Mouse (Mus musculus) forebrain, embryonic 12.5 days (tissue): Measurements from ENCODE around the gene Kif1b. TPM values are rescaled to one million over a fixed set of nuclear protein-coding genes. Genes with fewer than 3 reads are reported as not detected.

Experiments
- ATAC-seq: fragments of 200-750 bp; cut with Nextera tagmentation; 2 replicates; pipeline ENCODE4 v1.8.0; 2017; ENCODE audit warnings: moderate TSS enrichment; ENCODE audit not compliant: low FRiP score
- H3K27ac ChIP-seq: fragments of 300-500 bp; sonication (generic); 2 replicates; pipeline ENCODE4 v1.5.1; 2016; ENCODE audit warnings: mild to moderate bottlenecking
- H3K27me3 ChIP-seq: fragments of 300-500 bp; sonication (generic); 2 replicates; pipeline ENCODE4 v1.6.1; 2016; ENCODE audit warnings: mild to moderate bottlenecking
- H3K36me3 ChIP-seq: fragments of 300-500 bp; sonication (generic); replicated peaks from 2 replicates; pipeline ENCODE4 v1.6.1; 2016; ENCODE audit warnings: mild to moderate bottlenecking
- H3K4me1 ChIP-seq: fragments of 300-500 bp; sonication (generic); 2 replicates; pipeline ENCODE4 v1.6.1; 2016
- H3K4me2 ChIP-seq: fragments of 300-500 bp; sonication (generic); 2 replicates; pipeline ENCODE4 v1.6.1; 2016; ENCODE audit warnings: mild to moderate bottlenecking, moderate library complexity
- H3K4me3 ChIP-seq: fragments of 300-500 bp; sonication (generic); replicated peaks from 2 replicates; pipeline ENCODE4 v1.5.1; 2016; ENCODE audit warnings: mild to moderate bottlenecking
- H3K9ac ChIP-seq: fragments of 300-500 bp; sonication (generic); 2 replicates; pipeline ENCODE4 v1.6.1; 2016; ENCODE audit warnings: mild to moderate bottlenecking
- H3K9me3 ChIP-seq: fragments of 300-500 bp; sonication (generic); 2 replicates; pipeline ENCODE4 v1.6.1; 2016
- WGBS: fragments of 180-500 bp; shearing (Covaris S2); methylation state at CpG from one replicate; pipeline ENCODE4 v1.1.7; 2016; 5-methylcytosine and 5-hydroxymethylcytosine counted together
- polyA plus RNA-seq: library from polyadenylated mRNA; unstranded; fragments of >200 nt; fragmentation: Nextera tagmentation; extraction: Ambion mirVana; gene quantifications from 2 replicates; pipeline ENCODE4 v1.2.1, GENCODE M21; 2016

Gene Kif1b
- polyA plus RNA-seq, 1 experiment from 2014 or later = 123 TPM

- 81% methylated on average over 5 of the region's 5 CpGs for WGBS
- H3K4me3 ChIP-seq = no peak overlapping the region
- H3K27ac ChIP-seq = no peak overlapping the region
- no peak overlapping the region for H3K4me2 ChIP-seq
- no peaks in the 10 kb centered on the region for H3K27me3 ChIP-seq
- no peak overlapping the region for H3K9ac ChIP-seq
- H3K9me3 ChIP-seq = no peaks in the 10 kb centered on the region
- peaks cover 13% of the 10 kb centered on the region for H3K4me1 ChIP-seq
- H3K36me3 ChIP-seq = no peaks in the 10 kb centered on the region
- ATAC-seq = no peak
Measured at GRCm38 (mm10) chr4:149311996-149312395, 4.5 kb upstream of the Kif1b start.

GRCm38 (mm10) chr4:149308491-149308820 lies 963 bp upstream of the Kif1b start:
- Histone ChIP-seq H3K27me3 (no peaks in the 10 kb centered on the region), H3K4me1 (peaks cover 39% of the 10 kb centered on the region), H3K4me2 (peak overlapping the region; percentile 79), H3K36me3 (no peaks in the 10 kb centered on the region), H3K9me3 (no peaks in the 10 kb centered on the region), H3K9ac (peak overlapping the region; percentile 57), H3K4me3 (peak overlapping the region; percentile 100), H3K27ac (peak overlapping the region; percentile 98)
- 18% methylated on average over 3 of the region's 3 CpGs for WGBS
- ATAC-seq = no peak

- peak; percentile 65 for ATAC-seq
- Histone ChIP-seq H3K36me3 (no peaks in the 10 kb centered on the region), H3K4me1 (peaks cover 51% of the 10 kb centered on the region), H3K4me2 (peak overlapping the region; percentile 79), H3K9me3 (no peaks in the 10 kb centered on the region), H3K27me3 (no peaks in the 10 kb centered on the region), H3K4me3 (peak overlapping the region; percentile 100), H3K27ac (peak overlapping the region; percentile 98), H3K9ac (peak overlapping the region; percentile 97)
- under 1% methylated on average over 53 of the region's 83 CpGs for WGBS
Measured at GRCm38 (mm10) chr4:149306712-149307595, 539 bp downstream of the Kif1b start.

GRCm38 (mm10) chr4:149305761-149306711 lies 1.5 kb downstream of the Kif1b start:
- peak overlapping the region; percentile 79 for H3K4me2 ChIP-seq
- no peak for ATAC-seq
- H3K27ac ChIP-seq = peak overlapping the region; percentile 98
- H3K4me3 ChIP-seq = peak overlapping the region; percentile 100
- peak overlapping the region; percentile 97 for H3K9ac ChIP-seq
- H3K27me3 ChIP-seq = no peaks in the 10 kb centered on the region
- 28% methylated on average over 14 of the region's 14 CpGs for WGBS
- H3K9me3 ChIP-seq = no peaks in the 10 kb centered on the region
- peaks cover 59% of the 10 kb centered on the region for H3K4me1 ChIP-seq
- H3K36me3 ChIP-seq = no peaks in the 10 kb centered on the region

GRCm38 (mm10) chr4:149304466-149304865 lies 3.0 kb downstream of the Kif1b start:
- 0 out of 2 replicates have a peak overlapping the region, but pooled peaks have one; percentile 7 for H3K4me3 ChIP-seq
- no peaks in the 10 kb centered on the region for H3K27me3 ChIP-seq
- ATAC-seq = no peak
- no peaks in the 10 kb centered on the region for H3K36me3 ChIP-seq
- 67% methylated on average over 1 of the region's 1 CpGs for WGBS
- no peaks in the 10 kb centered on the region for H3K9me3 ChIP-seq
- H3K4me2 ChIP-seq = peak overlapping the region; percentile 32; the same call in 1 of the 2 replicates
- no peak overlapping the region for H3K27ac ChIP-seq
- H3K4me1 ChIP-seq = peaks cover 65% of the 10 kb centered on the region
- no peak overlapping the region; the same call in 1 of the 2 replicates for H3K9ac ChIP-seq

GRCm38 (mm10) chr4:149303502-149303901 lies 4.0 kb downstream of the Kif1b start:
- Histone ChIP-seq H3K4me3 (no peak overlapping the region), H3K36me3 (no peaks in the 10 kb centered on the region), H3K9me3 (no peaks in the 10 kb centered on the region), H3K4me2 (peak overlapping the region; percentile 32; the same call in 1 of the 2 replicates), H3K4me1 (peaks cover 55% of the 10 kb centered on the region), H3K27ac (no peak overlapping the region), H3K9ac (no peak overlapping the region), H3K27me3 (no peaks in the 10 kb centered on the region)
- 45% methylated on average over 5 of the region's 5 CpGs for WGBS
- no peak for ATAC-seq

- H3K4me2 ChIP-seq = peak overlapping the region; percentile 10; the same call in 1 of the 2 replicates
- no peak overlapping the region for H3K9ac ChIP-seq
- no peaks in the 10 kb centered on the region for H3K9me3 ChIP-seq
- WGBS = 82% methylated on average over 5 of the region's 5 CpGs
- H3K27me3 ChIP-seq = no peaks in the 10 kb centered on the region
- H3K27ac ChIP-seq = no peak overlapping the region
- peaks cover 52% of the 10 kb centered on the region for H3K4me1 ChIP-seq
- no peaks in the 10 kb centered on the region for H3K36me3 ChIP-seq
- no peak overlapping the region for H3K4me3 ChIP-seq
- ATAC-seq = no peak
Measured at GRCm38 (mm10) chr4:149302751-149303150, 4.7 kb downstream of the Kif1b start.

GRCm38 (mm10) chr4:149302136-149302535 lies 5.4 kb downstream of the Kif1b start:
- H3K27me3 ChIP-seq = no peaks in the 10 kb centered on the region
- H3K9me3 ChIP-seq = no peaks in the 10 kb centered on the region
- H3K4me1 ChIP-seq = peaks cover 55% of the 10 kb centered on the region
- no peaks in the 10 kb centered on the region for H3K36me3 ChIP-seq
- H3K4me2 ChIP-seq = no peak overlapping the region
- H3K9ac ChIP-seq = no peak overlapping the region
- ATAC-seq = no peak
- no peak overlapping the region for H3K27ac ChIP-seq
- H3K4me3 ChIP-seq = no peak overlapping the region
- WGBS = 42% methylated on average over 3 of the region's 3 CpGs

- Histone ChIP-seq H3K27ac (no peak overlapping the region), H3K9me3 (no peaks in the 10 kb centered on the region), H3K4me1 (peaks cover 25% of the 10 kb centered on the region), H3K36me3 (no peaks in the 10 kb centered on the region), H3K9ac (no peak overlapping the region), H3K27me3 (no peaks in the 10 kb centered on the region), H3K4me3 (no peak overlapping the region), H3K4me2 (no peak overlapping the region)
- no peak for ATAC-seq
- WGBS = 97% methylated on average over 2 of the region's 2 CpGs
Measured at GRCm38 (mm10) chr4:149296501-149296900, 11.0 kb downstream of the Kif1b start.

GRCm38 (mm10) chr4:149292984-149293383 lies 14.5 kb downstream of the Kif1b start:
- Histone ChIP-seq H3K4me1 (peaks cover 16% of the 10 kb centered on the region), H3K9me3 (no peaks in the 10 kb centered on the region), H3K4me3 (no peak overlapping the region), H3K4me2 (no peak overlapping the region), H3K9ac (no peak overlapping the region), H3K36me3 (peaks cover 24% of the 10 kb centered on the region), H3K27me3 (no peaks in the 10 kb centered on the region), H3K27ac (no peak overlapping the region)
- no peak for ATAC-seq
- 87% methylated on average over 5 of the region's 5 CpGs for WGBS

- Histone ChIP-seq H3K27me3 (no peaks in the 10 kb centered on the region), H3K36me3 (peaks cover 29% of the 10 kb centered on the region)
- 84% methylated on average over 9 of the region's 9 CpGs for WGBS
Measured at GRCm38 (mm10) chr4:149291061-149291460, 16.4 kb downstream of the Kif1b start.

GRCm38 (mm10) chr4:149290157-149290750 lies 17.2 kb downstream of the Kif1b start:
- no peak overlapping the region for H3K4me2 ChIP-seq
- H3K9me3 ChIP-seq = no peaks in the 10 kb centered on the region
- 90% methylated on average over 7 of the region's 7 CpGs for WGBS
- peaks cover 29% of the 10 kb centered on the region for H3K36me3 ChIP-seq
- H3K4me1 ChIP-seq = peaks cover 10% of the 10 kb centered on the region
- no peak overlapping the region for H3K9ac ChIP-seq
- no peak overlapping the region for H3K27ac ChIP-seq
- H3K4me3 ChIP-seq = no peak overlapping the region
- no peak for ATAC-seq
- no peaks in the 10 kb centered on the region for H3K27me3 ChIP-seq

More at GRCm38 (mm10) chr4:149291061-149291460, 16.4 kb downstream of the Kif1b start:
- Histone ChIP-seq H3K4me2 (no peak overlapping the region), H3K9ac (no peak overlapping the region), H3K9me3 (no peaks in the 10 kb centered on the region), H3K27ac (no peak overlapping the region), H3K4me3 (no peak overlapping the region), H3K4me1 (peaks cover 13% of the 10 kb centered on the region)
- ATAC-seq = no peak
